In genomic region chr8:121765594-121766138, GRCm38 (mm10) we compare ENCODE assay signal across 17 mouse cellular contexts.
"Had no signal": no experiment of that assay in that cellular context is flagged by ENCODE, and none has a peak within 500 bp of the region (broad histone marks: within the 10 kb centered on the region; RNA-seq: fewer than 3 reads in every experiment).

No protein-coding gene starts in this region.

- H3K9ac ChIP-seq: liver, embryonic 15.5 days; neural tube, embryonic 13.5 days had no signal

- H3K9me3 ChIP-seq: limb, embryonic 10.5 days; liver, embryonic 15.5 days; midbrain, embryonic 10.5 days; neural tube, embryonic 13.5 days had no signal

- H3K27me3 ChIP-seq: neural tube, embryonic 13.5 days had no signal

- H3K4me2 ChIP-seq: liver, embryonic 11.5 days; liver, embryonic 15.5 days; neural tube, embryonic 13.5 days had no signal

- H3K36me3 ChIP-seq: limb, embryonic 10.5 days; liver, embryonic 15.5 days; midbrain, embryonic 10.5 days; neural tube, embryonic 13.5 days had no signal

- H3K4me3 ChIP-seq: limb, embryonic 10.5 days; liver, embryonic 15.5 days; midbrain, embryonic 10.5 days; neural tube, embryonic 13.5 days had no signal

- H3K27ac ChIP-seq: limb, embryonic 10.5 days; liver, embryonic 15.5 days; midbrain, embryonic 10.5 days; neural tube, embryonic 13.5 days; stomach, postnatal 0 days had no signal

- ATAC-seq: intestine, postnatal 0 days; lung, postnatal 0 days; midbrain, embryonic 16.5 days had no signal

- H3K4me1 ChIP-seq: liver, embryonic 15.5 days had no signal

- DNase-seq: kidney, adult 8-10 months; kidney, postnatal 25 days; lung, adult 2 months; lung, postnatal 36 days; retina, postnatal 1 day; right cerebral cortex, postnatal 25 days; thymus, adult 2 months; thymus, postnatal 36 days had no signal
